Mouse (Mus musculus): ENCODE measurements around the gene Cerk. TPM values are rescaled to one million over a fixed set of nuclear protein-coding genes. Genes with fewer than 3 reads are reported as not detected.
"Not testable (repeated sequence)": the region's sequence is repeated elsewhere in the genome, so short reads cannot be mapped to it uniquely, and the experiment has no call there.

Cerk gene
- total RNA-seq, 2 experiments from 2014 or later, result 25.0 to 37.6 TPM

GRCm38 (mm10) chr15:86117115-86118100 lies 68.5 kb downstream of the Cerk start:
- no peak for ATAC-seq (replicated peaks; ENCODE audit: poor library complexity)

- no peak for ATAC-seq (replicated peaks; ENCODE audit: poor library complexity)
Measured at GRCm38 (mm10) chr15:86116421-86116820, 69.5 kb downstream of the Cerk start.

GRCm38 (mm10) chr15:86113342-86113710 lies 72.6 kb downstream of the Cerk start:
- ATAC-seq (replicated peaks; ENCODE audit: poor library complexity), result peak; percentile 52

GRCm38 (mm10) chr15:86112707-86113341 lies 73.1 kb downstream of the Cerk start:
- ATAC-seq (replicated peaks; ENCODE audit: poor library complexity), result no peak

GRCm38 (mm10) chr15:86110361-86111103 lies 75.4 kb downstream of the Cerk start:
- no peak for ATAC-seq (replicated peaks; ENCODE audit: poor library complexity)

GRCm38 (mm10) chr15:86109650-86110211 lies 76.2 kb downstream of the Cerk start:
- no peak for ATAC-seq (replicated peaks; ENCODE audit: poor library complexity)

- no peak for ATAC-seq (replicated peaks; ENCODE audit: poor library complexity)
Measured at GRCm38 (mm10) chr15:86109245-86109644, 76.7 kb downstream of the Cerk start.

GRCm38 (mm10) chr15:86107831-86108471 lies 78.0 kb downstream of the Cerk start:
- ATAC-seq (replicated peaks; ENCODE audit: poor library complexity), result peak; percentile 9; the same call in 1 of the 2 replicates

GRCm38 (mm10) chr15:86105751-86106150 lies 80.2 kb downstream of the Cerk start:
- ATAC-seq (replicated peaks; ENCODE audit: poor library complexity), result no peak

- peak; percentile 83 for ATAC-seq (replicated peaks; ENCODE audit: poor library complexity)
Measured at GRCm38 (mm10) chr15:86105345-86105697, 80.6 kb downstream of the Cerk start.

GRCm38 (mm10) chr15:86104401-86105344 lies 81.3 kb downstream of the Cerk start:
- ATAC-seq (replicated peaks; ENCODE audit: poor library complexity), result peak; percentile 66

GRCm38 (mm10) chr15:86102308-86102707 lies 83.6 kb downstream of the Cerk start:
- ATAC-seq (replicated peaks; ENCODE audit: poor library complexity), result no peak

- no peak for ATAC-seq (replicated peaks; ENCODE audit: poor library complexity)
Measured at GRCm38 (mm10) chr15:86101585-86101984, 84.4 kb downstream of the Cerk start.

GRCm38 (mm10) chr15:86097871-86098270 lies 88.1 kb downstream of the Cerk start:
- no peak for ATAC-seq (replicated peaks; ENCODE audit: poor library complexity)

- ATAC-seq (replicated peaks; ENCODE audit: poor library complexity), result not testable (repeated sequence)
Measured at GRCm38 (mm10) chr15:86096604-86097020, 89.3 kb downstream of the Cerk start.

- ATAC-seq (replicated peaks; ENCODE audit: poor library complexity), result no peak
Measured at GRCm38 (mm10) chr15:86095722-86096603, 90.0 kb downstream of the Cerk start.

- ATAC-seq (replicated peaks; ENCODE audit: poor library complexity), result no peak
Measured at GRCm38 (mm10) chr15:86094324-86095121, 91.4 kb downstream of the Cerk start.

- ATAC-seq (replicated peaks; ENCODE audit: poor library complexity), result no peak
Measured at GRCm38 (mm10) chr15:86093236-86093635, 92.7 kb downstream of the Cerk start.

Data from megakaryocyte progenitor cell, adult 5-6 weeks (primary cell).